Mouse (Mus musculus) 416B (cell line): ENCODE results near the gene Sbpl.
A peak's percentile ranks its signal among the peaks of the same experiment; 100 is the strongest.
"Not testable (repeated sequence)": the region's sequence is repeated elsewhere in the genome, so short reads cannot be mapped to it uniquely, and the experiment has no call there.

ENCODE experiments used
- DNase-seq: peaks from one replicate; pipeline ENCODE4 v3.0.0; 2011; ENCODE audit warnings: low read depth

The Sbpl gene

DNA sequence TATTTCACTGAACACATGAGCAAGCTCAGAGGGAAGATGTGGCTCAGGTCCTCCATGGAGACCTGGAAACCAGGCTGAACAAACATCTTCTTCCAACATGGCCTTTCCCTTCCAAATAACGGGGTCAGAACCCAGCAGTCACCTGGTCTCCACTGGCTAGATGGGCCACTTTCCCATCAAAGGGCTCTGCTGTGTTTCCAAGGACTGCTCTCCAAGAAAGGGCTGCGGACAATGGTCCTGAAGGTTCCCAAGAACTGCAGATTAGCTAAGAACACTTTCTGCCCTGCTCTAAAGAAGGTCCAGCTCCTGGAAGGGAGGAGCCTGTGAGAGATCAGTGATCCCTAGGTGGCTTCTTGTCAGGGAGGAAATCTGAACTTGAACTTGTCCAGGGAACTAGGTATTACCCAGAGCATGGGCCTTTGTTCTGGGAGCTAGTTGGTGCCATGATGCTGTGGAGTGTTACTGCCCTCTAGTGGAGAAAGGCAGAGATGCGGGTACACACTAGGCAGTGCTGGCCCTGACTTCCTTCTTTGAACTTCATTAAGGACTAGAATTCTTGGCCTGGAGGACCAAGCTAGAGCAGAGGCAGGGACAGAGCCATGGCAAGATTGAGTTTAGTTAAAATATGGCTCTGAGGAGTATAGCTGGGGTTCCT, 5.1 kb upstream of the Sbpl start:
- DNase-seq = peak; percentile 81

DNA sequence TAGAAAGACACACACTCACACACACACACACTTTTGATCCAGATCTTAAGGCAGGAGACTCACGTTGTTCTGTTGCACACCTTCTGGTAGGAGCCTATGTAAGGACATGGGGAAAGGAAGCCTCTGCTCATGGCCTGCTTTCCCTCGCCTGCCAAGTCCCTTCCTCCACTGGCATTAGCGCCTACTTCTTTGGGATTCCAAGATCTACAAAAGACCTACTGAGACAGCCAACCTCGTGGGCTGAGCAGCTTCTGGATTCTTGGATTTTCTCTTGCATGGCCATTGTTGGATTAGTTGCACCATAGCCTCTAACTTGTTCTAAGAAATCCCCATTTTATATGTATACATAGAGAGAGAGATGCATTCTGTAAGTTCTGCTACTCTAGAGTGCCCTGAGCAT, 4.2 kb downstream of the Sbpl start:
- not testable (repeated sequence) for DNase-seq

DNA sequence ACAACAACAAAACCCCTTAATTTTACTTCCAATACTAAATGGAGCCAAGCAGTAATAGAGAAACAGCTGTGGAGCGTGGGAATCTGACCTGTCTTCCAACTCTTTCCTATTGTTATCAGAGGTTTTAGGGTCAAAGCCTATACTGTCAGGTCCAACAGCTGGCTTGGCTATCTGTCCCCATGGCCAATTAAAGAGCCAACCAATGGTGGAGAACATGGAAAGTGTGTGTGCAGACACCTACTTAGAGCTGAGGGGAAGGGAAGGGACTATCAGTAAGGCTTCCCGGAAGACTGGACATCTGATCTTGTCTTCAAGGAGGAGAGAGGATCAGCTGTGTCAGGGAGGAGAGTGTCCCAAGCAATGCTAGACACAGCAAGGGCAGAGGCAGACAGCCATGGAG, 6.0 kb downstream of the Sbpl start:
- DNase-seq = no peak

DNA sequence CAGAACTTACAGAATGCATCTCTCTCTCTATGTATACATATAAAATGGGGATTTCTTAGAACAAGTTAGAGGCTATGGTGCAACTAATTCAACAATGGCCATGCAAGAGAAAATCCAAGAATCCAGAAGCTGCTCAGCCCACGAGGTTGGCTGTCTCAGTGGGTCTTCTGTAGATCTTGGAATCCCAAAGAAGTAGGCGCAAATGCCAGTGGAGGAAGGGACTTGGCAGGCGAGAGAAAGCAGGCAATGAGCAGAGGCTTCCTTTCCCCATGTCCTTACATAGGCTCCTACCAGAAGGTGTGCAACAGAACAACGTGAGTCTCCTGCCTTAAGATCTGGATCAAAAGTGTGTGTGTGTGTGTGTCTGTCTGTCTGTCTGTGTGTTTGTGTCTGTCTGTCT, 7.6 kb downstream of the Sbpl start:
- DNase-seq = not testable (repeated sequence)

DNA sequence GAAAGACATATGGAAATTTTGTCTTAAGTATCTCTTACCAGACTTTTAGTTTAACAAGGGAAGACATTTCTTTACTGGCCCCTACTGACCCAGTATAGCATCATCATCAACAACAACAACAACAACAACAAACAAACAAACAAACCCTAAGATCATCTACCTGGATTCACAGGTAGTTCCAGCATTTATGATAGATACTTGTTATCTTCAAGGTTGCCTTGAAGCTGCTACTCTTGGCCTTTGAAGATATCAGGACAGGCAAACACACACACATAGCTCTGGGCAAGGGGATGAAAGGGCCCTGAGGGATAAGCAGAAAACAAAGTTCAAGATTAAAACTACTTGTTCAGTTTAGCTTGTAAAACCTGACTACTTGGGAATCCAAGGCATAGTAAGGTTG, 13.7 kb downstream of the Sbpl start, which contains the start of gene Sbp:
Gene Sbp (plus strand): TSS at position 301 of the 400 bp plus-strand sequence.
- DNase-seq = no peak

DNA sequence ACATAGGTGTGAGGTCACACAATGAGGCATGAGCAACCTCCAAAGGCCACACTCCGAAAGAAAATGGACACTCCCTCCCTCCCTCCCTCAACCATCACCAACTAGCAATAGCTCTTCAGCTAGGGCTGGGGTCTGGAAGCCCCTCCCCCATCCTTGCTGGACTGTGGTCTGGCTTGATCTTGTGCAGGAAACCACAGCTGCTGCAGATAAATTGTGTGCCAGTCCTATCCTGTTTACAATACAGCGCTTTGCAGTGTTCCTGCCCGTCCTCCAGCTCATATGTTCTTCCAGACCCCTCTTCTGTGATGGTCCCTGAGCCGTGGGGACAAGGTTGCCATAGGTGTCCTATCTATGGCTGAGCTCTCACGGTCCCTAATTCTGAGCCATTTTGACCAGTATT, 23.9 kb downstream of the Sbpl start:
- peak; percentile 62 for DNase-seq

DNA sequence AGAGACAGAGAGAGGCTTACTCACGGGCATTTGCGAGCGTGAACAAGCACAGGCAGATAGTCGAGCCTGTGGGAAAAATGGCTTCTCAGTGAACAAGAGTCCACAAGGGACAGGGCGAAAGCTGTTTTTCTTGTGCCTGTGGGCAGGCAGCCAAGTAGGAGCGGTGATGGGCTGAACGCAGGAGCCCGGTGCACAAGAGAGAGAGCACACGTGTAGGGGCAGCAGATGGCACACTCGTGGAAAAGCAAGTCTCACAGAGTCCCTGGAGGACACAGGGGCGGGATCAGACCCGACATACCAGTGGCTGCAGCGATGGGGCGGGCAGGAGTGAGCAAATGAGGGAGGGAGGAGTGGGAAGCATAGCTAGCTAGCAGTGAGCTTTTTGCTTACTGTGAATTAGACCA, 30.0 kb downstream of the Sbpl start:
- DNase-seq = peak; percentile 76

DNA sequence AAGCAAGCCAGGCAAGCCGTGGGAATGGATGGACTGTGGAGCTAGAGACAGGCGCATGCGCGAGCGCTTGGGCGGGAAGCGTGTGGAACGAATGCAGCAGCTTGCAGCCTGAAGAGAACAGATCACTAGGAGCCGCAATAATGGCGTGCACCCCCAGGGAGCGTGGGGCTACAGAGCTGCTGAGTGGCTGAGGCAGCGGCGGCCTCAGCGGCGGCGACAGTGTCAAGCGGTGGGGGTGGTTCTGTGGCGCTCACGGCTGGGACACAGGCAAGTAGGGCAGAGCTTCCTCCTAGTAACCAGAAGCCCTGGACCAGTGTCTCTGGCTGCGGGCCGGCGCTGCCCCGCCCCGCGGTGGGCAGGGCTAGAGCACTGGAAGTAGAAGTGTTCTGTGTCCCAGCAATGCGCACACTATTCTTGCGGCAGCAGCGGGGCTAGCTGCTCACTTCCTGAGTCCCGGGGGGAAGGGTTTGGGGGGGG, 30.5 kb downstream of the Sbpl start:
- DNase-seq = peak; percentile 96

DNA sequence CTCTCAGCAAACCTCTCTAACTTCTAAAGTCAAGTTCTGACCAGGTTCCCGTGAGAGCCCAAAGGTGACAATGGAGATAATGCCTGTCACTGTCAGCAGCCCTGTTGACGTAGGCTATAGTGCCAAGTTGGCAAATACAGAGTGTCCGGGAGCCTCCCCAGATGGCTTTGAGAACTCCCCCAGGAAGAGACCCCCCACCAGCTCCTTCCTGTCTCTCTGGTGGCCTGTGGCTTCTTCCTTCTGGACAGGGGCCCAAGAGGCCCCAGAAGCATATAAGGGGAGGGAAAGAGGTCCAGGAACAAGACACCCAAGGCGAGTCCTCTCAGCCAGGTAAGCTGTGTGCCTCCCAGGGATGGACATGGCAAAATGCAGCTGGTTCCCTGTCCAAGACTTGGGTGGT, 37.9 kb downstream of the Sbpl start, which contains the start of gene Dcpp3:
Gene Dcpp3 (plus strand): TSS at position 301 of the 400 bp plus-strand sequence.
- DNase-seq = not testable (repeated sequence)
